Mouse (Mus musculus) liver, adult 2 months (tissue): ENCODE measurements around the gene Meiob.

Source experiments
- CTCF ChIP-seq: fragments of 200-500 bp; IDR thresholded peaks from 2 replicates; pipeline ENCODE4 v1.5.1; 2011; ENCODE audit warnings: low read depth, low read length, control low read depth
- POLR2A ChIP-seq: fragments of 200-500 bp; IDR thresholded peaks from 2 replicates; pipeline ENCODE4 v1.6.1; 2011; ENCODE audit warnings: low read length, control low read depth; ENCODE audit not compliant: insufficient read depth; ENCODE audit errors: extremely low read depth

DNA sequence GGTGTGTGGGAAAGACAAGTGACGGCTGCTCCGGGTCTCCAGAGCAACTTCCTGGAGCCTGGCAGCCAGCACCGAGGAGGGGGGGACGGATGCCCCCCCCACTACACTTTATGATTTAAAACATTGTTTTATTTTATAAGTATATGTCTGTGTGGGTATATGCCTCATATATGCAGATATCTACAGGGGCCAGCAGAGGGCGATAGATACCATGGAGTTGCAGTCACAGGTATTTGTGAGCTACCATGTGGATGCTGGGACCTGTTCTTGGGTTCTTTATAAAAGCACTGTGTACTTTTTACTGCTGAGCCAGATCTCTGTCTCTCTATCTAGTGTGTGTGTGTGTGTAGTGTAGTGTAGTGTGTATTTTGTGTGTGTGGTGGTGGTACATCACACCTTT lies 30.8 kb upstream of the Meiob start:
- no peak for TF ChIP-seq CTCF
- no peak for TF ChIP-seq POLR2A
